Mouse (Mus musculus) liver, postnatal 0 days (tissue): ENCODE measurements around the gene Ctnnal1. TPM values are rescaled to one million over a fixed set of nuclear protein-coding genes. Genes with fewer than 3 reads are reported as not detected.
A peak's percentile ranks its signal among the peaks of the same experiment; 100 is the strongest.

Source experiments
- ATAC-seq: fragments of 200-750 bp; cut with Nextera tagmentation; 2 replicates; pipeline ENCODE4 v1.8.0; 2017; ENCODE audit warnings: mild to moderate bottlenecking, moderate library complexity
- DNase-seq: peaks from one replicate; pipeline ENCODE4 v3.0.0-alpha.2; 2016
- H3K27ac ChIP-seq: fragments of 300-500 bp; sonication (generic); 2 replicates; pipeline ENCODE4 v1.5.1; 2014; ENCODE audit warnings: antibody characterized with exemption, moderate library complexity, mild to moderate bottlenecking, low read depth
- H3K27me3 ChIP-seq: fragments of 300-500 bp; sonication (generic); 2 replicates; pipeline ENCODE4 v1.6.1; 2014; ENCODE audit warnings: low read length, control low read depth, mixed read lengths; ENCODE audit not compliant: insufficient read depth
- H3K36me3 ChIP-seq: fragments of 300-500 bp; sonication (generic); replicated peaks from 2 replicates; pipeline ENCODE4 v1.6.1; 2014; ENCODE audit warnings: mild to moderate bottlenecking, control low read depth, low read length, moderate library complexity, mixed read lengths; ENCODE audit not compliant: insufficient read depth
- H3K4me1 ChIP-seq: fragments of 300-500 bp; sonication (generic); 2 replicates; pipeline ENCODE4 v1.6.1; 2014; ENCODE audit warnings: antibody characterized with exemption, mild to moderate bottlenecking, control low read depth; ENCODE audit not compliant: insufficient read depth
- H3K4me2 ChIP-seq: fragments of 300-500 bp; sonication (generic); 2 replicates; pipeline ENCODE4 v1.6.1; 2014; ENCODE audit warnings: low read depth, mild to moderate bottlenecking, low read length, moderate library complexity, mixed read lengths
- H3K4me3 ChIP-seq: fragments of 300-500 bp; sonication (generic); 2 replicates; pipeline ENCODE4 v1.5.1; 2014; ENCODE audit warnings: low read depth, low read length
- H3K9ac ChIP-seq: fragments of 300-500 bp; sonication (generic); replicated peaks from 2 replicates; pipeline ENCODE4 v1.6.1; 2014; ENCODE audit warnings: mild to moderate bottlenecking, moderate library complexity
- H3K9me3 ChIP-seq: fragments of 300-500 bp; sonication (generic); 2 replicates; pipeline ENCODE4 v1.6.1; 2016; ENCODE audit warnings: mild to moderate bottlenecking, control low read depth, low read length, mixed read lengths
- CTCF ChIP-seq: sonication (generic); IDR thresholded peaks from 2 replicates; pipeline ENCODE4 v1.5.1; 2016; ENCODE audit warnings: antibody characterized with exemption, low read depth
- EP300 ChIP-seq: IDR thresholded peaks from 2 replicates; pipeline ENCODE4 v1.6.1; 2016; ENCODE audit warnings: antibody characterized with exemption, low read depth, mild to moderate bottlenecking
- WGBS: fragments of 180-500 bp; shearing (Covaris S2); extraction: QIAGEN DNeasy Blood & Tissue Kit; methylation state at CpG from one replicate; pipeline ENCODE4 v1.1.7; 2014; ENCODE audit not compliant: insufficient replicate concordance; 5-methylcytosine and 5-hydroxymethylcytosine counted together
- microRNA counts: library from miRNA; unstranded; fragments of <30 nt; microRNA quantifications from one replicate; lab custom pipeline; 2015
- microRNA-seq: library from miRNA; unstranded; fragments of <30 nt; microRNA quantifications from one replicate; pipeline ENCODE4, GENCODE M21; 2016
- polyA plus RNA-seq: library from polyadenylated mRNA; unstranded; fragments of >200 nt; fragmentation: Nextera tagmentation; extraction: Ambion mirVana; gene quantifications from 2 replicates; pipeline ENCODE4 v1.2.1, GENCODE M21; 2015

The Ctnnal1 gene
- polyA plus RNA-seq, 1 experiment from 2014 or later = 5.1 TPM

DNA sequence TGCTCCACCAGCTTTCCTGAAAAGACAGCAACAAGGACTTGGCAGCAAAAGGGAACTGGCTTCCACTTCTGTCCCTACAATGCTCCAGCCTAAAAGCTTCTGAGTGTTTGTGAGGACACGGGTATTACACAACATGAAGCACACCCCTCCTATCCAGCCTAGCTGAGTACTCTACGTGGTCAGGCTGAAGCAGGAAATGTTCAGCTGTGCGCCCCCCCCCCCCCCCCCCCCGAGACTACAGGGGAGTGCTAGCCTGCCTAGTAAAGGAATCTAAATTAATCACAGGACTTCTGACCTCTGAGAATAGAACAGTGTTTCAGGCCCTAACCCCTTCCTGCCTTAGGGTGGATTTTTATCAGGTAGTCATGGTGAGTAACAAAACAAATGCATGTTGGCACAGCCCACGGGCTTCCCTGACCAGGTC is 97.1 kb downstream of the Ctnnal1 start:
- H3K4me1 ChIP-seq = no peaks in the 10 kb centered on the region
- no peaks in the 10 kb centered on the region for H3K27me3 ChIP-seq
- DNase-seq (no peak), ATAC-seq (no peak)
- WGBS = 33% methylated on average over 4 of the region's 5 CpGs
- H3K9me3 ChIP-seq = no peaks in the 10 kb centered on the region
- H3K27ac ChIP-seq = no peak overlapping the region
- no peak overlapping the region for H3K4me3 ChIP-seq
- H3K4me2 ChIP-seq = no peak overlapping the region
- peaks cover 58% of the 10 kb centered on the region for H3K36me3 ChIP-seq
- TF ChIP-seq CTCF (no peak), EP300 (no peak)
- no peak overlapping the region for H3K9ac ChIP-seq

MicroRNAs within 50 kb of the gene (microRNA counts, 519-probe panel; counts per million panel counts)
- 4,124 counts per million, percentile 47 among the panel's probes with 10 or more counts for microRNA mmu-miR-32 (lab: Ali Mortazavi, UCI)

Small RNA genes lying within 50 kb of the gene (microRNA-seq; reads per million reads assigned to microRNA genes)
- gene Mir32 = 311 reads per million, percentile 56 among the genes with 10 or more reads in this experiment

Other genes starting within 250 kb of the Ctnnal1 start
- gene Gm26657, start 125.1 kb downstream of the Ctnnal1 start, polyA plus RNA-seq = not detected in 2 replicates
- not detected in 2 replicates for gene Actl7b, start 123.7 kb downstream of the Ctnnal1 start, polyA plus RNA-seq
- not detected in 2 replicates for gene Actl7a, start 121.8 kb downstream of the Ctnnal1 start, polyA plus RNA-seq
- 7.3 and 8.1 TPM in 2 replicates for gene Elp1, start 62.9 kb downstream of the Ctnnal1 start, polyA plus RNA-seq
- 1.6 and 2.2 TPM in 2 replicates for gene Fam206a, start 62.8 kb downstream of the Ctnnal1 start, polyA plus RNA-seq
- 1.3 and 2.0 TPM in 2 replicates for gene Tmem245, start 82.2 kb upstream of the Ctnnal1 start, polyA plus RNA-seq
- not detected in 2 replicates for gene Frrs1l, start 125.2 kb upstream of the Ctnnal1 start, polyA plus RNA-seq